Mouse (Mus musculus) embryonic fibroblast, embryonic 13.5 days (primary cell): Measurements from ENCODE around the gene Itpr1.

ENCODE experiments used
- CTCF ChIP-seq: IDR thresholded peaks from 2 replicates; pipeline ENCODE4 v1.5.1; 2011; ENCODE audit warnings: mild to moderate bottlenecking, control low read depth, low read length, moderate library complexity, borderline replicate concordance; ENCODE audit not compliant: insufficient read depth
- POLR2A ChIP-seq: IDR thresholded peaks from 2 replicates; pipeline ENCODE4 v1.6.1; 2011; ENCODE audit warnings: low read depth, mild to moderate bottlenecking, control low read depth, low read length, moderate library complexity

- no peak for TF ChIP-seq POLR2A
- TF ChIP-seq CTCF, result no peak
These were observed 259.0 kb downstream of the Itpr1 start for GRCm38 (mm10) chr6:108471878-108472277.
